Mouse (Mus musculus) ES-Bruce4 (cell line): ENCODE measurements around the gene Lamc1.

ENCODE experiments used
- EP300 ChIP-seq: IDR thresholded peaks from 2 replicates; pipeline ENCODE4 v1.6.1; 2011; ENCODE audit warnings: low read depth, low read length; ENCODE audit not compliant: insufficient read depth
- POLR2A ChIP-seq: IDR thresholded peaks from one replicate; pipeline ENCODE4 v1.8.1; 2011; ENCODE audit warnings: low read length; ENCODE audit not compliant: insufficient read depth

GRCm38 (mm10) chr1:153274611-153275010 is 58.0 kb downstream of the Lamc1 start:
- TF ChIP-seq EP300, result no peak
- no peak for TF ChIP-seq POLR2A
